Mouse (Mus musculus) MEL (cell line): ENCODE data around the gene Rgma. TPM values are rescaled to one million over a fixed set of nuclear protein-coding genes. Genes with fewer than 3 reads are reported as not detected.

ENCODE experiments used
- DNase-seq: peaks from one replicate; pipeline ENCODE4 v3.0.0; 2011; ENCODE audit warnings: low read depth, low spot score
- H3K27ac ChIP-seq: 2 replicates; pipeline ENCODE4 v1.5.1; 2012; ENCODE audit warnings: low read depth, mild to moderate bottlenecking, control low read depth, low read length, moderate library complexity; ENCODE audit not compliant: control insufficient read depth
- H3K27me3 ChIP-seq, 2 experiments: fragments of 150-350 bp in 1 of 2; sonication (generic) in 1 of 2; 2 replicates each; pipeline ENCODE4 v1.6.1; 2012; ENCODE audit warnings: low read length in 2 of 2, mild to moderate bottlenecking in 2 of 2, improper control_type of control experiment in 1 of 2, moderate library complexity in 1 of 2; ENCODE audit not compliant: insufficient read depth in 2 of 2, control insufficient read depth in 1 of 2
- H3K36me3 ChIP-seq, 2 experiments: 2 replicates each; pipeline ENCODE4 v1.6.1; 2012 to 2014; ENCODE audit warnings: low read length in 2 of 2, improper control_type of control experiment in 1 of 2, inconsistent platforms in 1 of 2, mild to moderate bottlenecking in 1 of 2; ENCODE audit not compliant: insufficient read depth in 2 of 2, control insufficient read depth in 1 of 2
- H3K4me1 ChIP-seq, 2 experiments: fragments of 150-350 bp in 1 of 2; sonication (generic) in 1 of 2; 2 replicates each; pipeline ENCODE4 v1.6.1; 2012; ENCODE audit warnings: low read length in 2 of 2, improper control_type of control experiment in 1 of 2, mild to moderate bottlenecking in 1 of 2; ENCODE audit not compliant: insufficient read depth in 2 of 2, control insufficient read depth in 1 of 2
- H3K4me3 ChIP-seq, 2 experiments: fragments of 150-350 bp in 1 of 2; sonication (generic) in 1 of 2; 2 replicates each; pipeline ENCODE4 v1.5.1; 2012; ENCODE audit warnings: low read depth in 2 of 2, low read length in 2 of 2, mild to moderate bottlenecking in 2 of 2, moderate library complexity in 2 of 2, control low read depth in 1 of 2, improper control_type of control experiment in 1 of 2; ENCODE audit not compliant: control insufficient read depth in 1 of 2, insufficient read depth in 1 of 2
- H3K79me2 ChIP-seq: 2 replicates; pipeline ENCODE4 v1.6.1; 2012; ENCODE audit warnings: mild to moderate bottlenecking, low read length, moderate library complexity; ENCODE audit not compliant: control insufficient read depth, poor library complexity, insufficient read depth
- H3K9ac ChIP-seq: 2 replicates; pipeline ENCODE4 v1.6.1; 2012; ENCODE audit warnings: low read depth, mild to moderate bottlenecking, control low read depth, low read length, moderate library complexity; ENCODE audit not compliant: control insufficient read depth, poor library complexity, severe bottlenecking
- H3K9me3 ChIP-seq: fragments of 150-350 bp; sonication (generic); replicated peaks from 2 replicates; pipeline ENCODE4 v1.6.1; 2012; ENCODE audit warnings: mild to moderate bottlenecking, low read length, improper control_type of control experiment, moderate library complexity; ENCODE audit not compliant: insufficient read depth
- CHD2 ChIP-seq: IDR thresholded peaks from 2 replicates; pipeline ENCODE4 v1.6.1; 2011; ENCODE audit warnings: low read length, improper control_type of control experiment
- E2F4 ChIP-seq: IDR thresholded peaks from 2 replicates; pipeline ENCODE4 v1.6.1; 2011; ENCODE audit warnings: low read depth, low read length, improper control_type of control experiment, borderline replicate concordance
- GABPA ChIP-seq: IDR thresholded peaks from 2 replicates; pipeline ENCODE4 v1.6.1; 2012; ENCODE audit warnings: low read depth, mild to moderate bottlenecking, inconsistent platforms, low read length, improper control_type of control experiment, moderate library complexity
- GATA1 ChIP-seq: IDR thresholded peaks from 2 replicates; pipeline ENCODE4 v1.6.1; 2011; ENCODE audit warnings: low read depth, low read length, improper control_type of control experiment
- MAFK ChIP-seq: IDR thresholded peaks from 2 replicates; pipeline ENCODE4 v1.6.1; 2011; ENCODE audit warnings: low read depth, mild to moderate bottlenecking, low read length, improper control_type of control experiment, borderline replicate concordance
- MAX ChIP-seq: IDR thresholded peaks from 2 replicates; pipeline ENCODE4 v1.6.1; 2011; ENCODE audit warnings: low read length, improper control_type of control experiment
- MEF2A ChIP-seq: IDR thresholded peaks from 2 replicates; pipeline ENCODE4 v1.6.1; 2014; ENCODE audit warnings: low read depth, mild to moderate bottlenecking, inconsistent platforms, low read length, improper control_type of control experiment; ENCODE audit not compliant: poor library complexity, insufficient replicate concordance, severe bottlenecking; ENCODE audit errors: extremely low read depth
- TAL1 ChIP-seq: IDR thresholded peaks from 2 replicates; pipeline ENCODE4 v1.6.1; 2012; ENCODE audit warnings: mild to moderate bottlenecking, inconsistent platforms, low read length, moderate library complexity, mixed read lengths
- TBP ChIP-seq: IDR thresholded peaks from 2 replicates; pipeline ENCODE4 v1.8.0; 2011; ENCODE audit warnings: low read depth, low read length, improper control_type of control experiment
- TCF12 ChIP-seq: IDR thresholded peaks from 2 replicates; pipeline ENCODE4 v1.6.1; 2014; ENCODE audit warnings: low read depth, mild to moderate bottlenecking, inconsistent platforms, low read length, improper control_type of control experiment, moderate library complexity
- USF1 ChIP-seq: IDR thresholded peaks from 2 replicates; pipeline ENCODE4 v1.6.1; 2014; ENCODE audit warnings: low read depth, mild to moderate bottlenecking, inconsistent platforms, low read length, improper control_type of control experiment, moderate library complexity
- USF2 ChIP-seq, 2 experiments: IDR thresholded peaks; 2 replicates each; pipeline ENCODE4 v1.6.1; 2011 to 2012; ENCODE audit warnings: improper control_type of control experiment in 2 of 2, low read length in 2 of 2, borderline replicate concordance in 1 of 2, inconsistent platforms in 1 of 2, low read depth in 1 of 2, mild to moderate bottlenecking in 1 of 2; ENCODE audit not compliant: insufficient read depth in 1 of 2
- ZKSCAN1 ChIP-seq: IDR thresholded peaks from 2 replicates; pipeline ENCODE4 v1.6.1; 2012; ENCODE audit warnings: low read depth, mild to moderate bottlenecking, inconsistent platforms, low read length, improper control_type of control experiment, moderate library complexity
- ZMIZ1 ChIP-seq: IDR thresholded peaks from 2 replicates; pipeline ENCODE4 v1.6.1; 2012; ENCODE audit warnings: low read depth, mild to moderate bottlenecking, inconsistent platforms, low read length, improper control_type of control experiment, moderate library complexity
- polyA plus RNA-seq, 2 experiments: library from polyadenylated mRNA; stranded (reverse) in 1 of 2; unstranded in 1 of 2; fragments of >175 nt in 1 of 2; fragments of >200 nt in 1 of 2; gene quantifications; 2 replicates each; pipeline versions ENCODE4 v1.2.1 to v1.2.4; 2012; ENCODE audit warnings: low replicate concordance in 2 of 2, low read depth in 1 of 2; ENCODE audit not compliant: insufficient read length in 2 of 2, insufficient read depth in 1 of 2, missing spikeins in 1 of 2
- total RNA-seq: library from RNA; depleted of rRNA; stranded (reverse); fragments of 300-350 nt; gene quantifications from 2 replicates; pipeline ENCODE4 v1.2.3, GENCODE M21; 2012

The Rgma gene
- total and polyA plus RNA-seq, 3 experiments, result not detected

GRCm38 (mm10) chr7:73433637-73434335, 58.5 kb downstream of the Rgma start:
- DNase-seq, result no peak
- H3K9ac ChIP-seq, result no peak overlapping the region
- peaks cover 0 to 15% of the 10 kb centered on the region in 2 experiments; a peak in 2 of 4 replicates for H3K36me3 ChIP-seq
- H3K27me3 ChIP-seq, result no peaks in the 10 kb centered on the region
- H3K9me3 ChIP-seq, result no peaks in the 10 kb centered on the region
- H3K79me2 ChIP-seq, result no peaks in the 10 kb centered on the region
- no peaks in the 10 kb centered on the region for H3K4me1 ChIP-seq
- no peak overlapping the region for H3K27ac ChIP-seq
- TF ChIP-seq CHD2 (no peak), E2F4 (no peak), USF2 (IDR thresholded peaks at IDR 0.05; ENCODE audit: borderline replicate concordance in 1 of 2, insufficient read depth in 1 of 2, low read depth in 1 of 2, low read length in 2 of 2) (no peak), GATA1 (no peak)
- H3K4me3 ChIP-seq, result no peak overlapping the region

GRCm38 (mm10) chr7:73434336-73434677, 59.0 kb downstream of the Rgma start:
- Histone ChIP-seq H3K9me3 (no peaks in the 10 kb centered on the region), H3K27ac (no peak overlapping the region), H3K79me2 (no peaks in the 10 kb centered on the region), H3K36me3 (peaks cover 0 to 20% of the 10 kb centered on the region in 2 experiments; a peak in 2 of 4 replicates), H3K4me3 (no peak overlapping the region), H3K4me1 (no peaks in the 10 kb centered on the region), H3K27me3 (no peaks in the 10 kb centered on the region), H3K9ac (no peak overlapping the region)
- no peak for DNase-seq
- TF ChIP-seq ZKSCAN1 (no peak), E2F4 (no peak), GABPA (no peak), TAL1 (no peak), ZMIZ1 (no peak), TCF12 (no peak), USF1 (no peak), CHD2 (no peak), GATA1 (no peak), MEF2A (no peak), TBP (no peak), MAFK (no peak), MAX (no peak)
